Mouse (Mus musculus): ENCODE results near the gene Ctdsp1.
A peak's percentile ranks its signal among the peaks of the same experiment; 100 is the strongest.

The Ctdsp1 gene

DNA sequence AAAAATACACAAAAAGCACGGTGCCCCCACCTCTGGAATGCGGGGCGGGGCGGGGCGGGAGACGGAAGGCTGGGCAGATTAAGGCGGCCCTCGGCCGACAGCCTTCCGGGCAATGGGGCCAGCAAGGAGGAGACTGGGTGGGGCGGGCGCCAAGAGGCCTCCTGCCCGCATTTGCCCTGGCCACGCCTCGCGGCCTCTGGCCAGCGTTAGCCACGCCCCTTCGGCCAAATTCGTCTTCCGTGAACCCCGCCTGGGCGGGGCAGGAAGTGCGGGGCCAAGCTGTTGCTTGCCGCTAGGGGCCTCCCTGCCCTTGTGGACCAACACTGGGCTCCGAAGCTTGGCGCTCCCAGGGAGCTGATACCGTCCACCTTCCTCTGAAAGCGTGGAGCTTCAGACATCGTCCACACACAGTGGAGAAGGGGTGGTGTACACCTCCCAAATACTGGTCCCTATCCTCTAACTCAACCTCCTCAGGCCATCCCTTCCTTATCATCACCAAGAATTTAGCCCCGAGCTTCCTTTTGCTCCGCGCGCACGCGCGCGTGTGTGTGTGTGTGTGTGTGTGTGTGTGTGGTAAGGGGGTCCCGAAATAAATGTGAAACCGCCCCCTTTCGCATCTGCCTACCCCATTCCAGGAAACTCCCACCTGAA is 6.1 kb downstream of the Ctdsp1 start:
- DNase-seq (ENCODE audit: low spot score): peak; percentile 99

GRCm38 (mm10) chr1:74397919-74398451 is 6.7 kb downstream of the Ctdsp1 start:
- peak; percentile 79 for DNase-seq (ENCODE audit: low spot score)

- DNase-seq (ENCODE audit: low spot score): no peak
Measured at GRCm38 (mm10) chr1:74400531-74400930, 9.2 kb downstream of the Ctdsp1 start.

DNA sequence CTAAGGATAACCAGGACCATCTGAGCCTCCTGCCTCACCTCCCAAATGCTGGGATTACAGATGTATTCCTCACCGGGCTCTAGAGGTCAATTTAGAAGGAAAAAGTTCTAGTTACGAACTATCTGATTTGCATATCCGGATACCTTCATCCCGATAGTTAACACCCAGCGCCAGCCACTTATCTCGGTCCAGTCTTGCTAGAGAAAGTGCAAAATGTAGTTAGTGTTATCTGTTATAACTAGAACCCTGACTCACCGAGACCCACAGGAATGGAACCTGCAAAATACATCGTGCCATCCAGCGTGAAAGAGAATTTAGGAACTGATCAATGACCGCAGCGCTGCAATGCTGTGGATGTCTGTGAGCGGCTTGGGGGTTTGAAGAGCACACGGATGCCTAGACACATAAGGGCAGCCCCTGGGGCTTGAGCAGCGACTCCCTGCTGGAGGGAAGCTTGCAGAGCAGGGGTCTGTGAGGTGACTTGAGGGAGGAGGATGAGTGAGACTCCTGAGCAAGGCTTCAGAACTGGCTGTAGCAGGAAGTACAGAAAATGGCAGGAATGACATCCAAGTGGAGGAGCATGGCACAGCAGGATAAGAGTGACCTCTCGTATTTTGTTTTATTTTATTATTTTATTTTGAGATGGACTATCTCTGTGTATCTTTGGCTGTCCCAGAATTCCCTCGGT is 9.8 kb downstream of the Ctdsp1 start:
- no peak for DNase-seq (ENCODE audit: low spot score)

DNA sequence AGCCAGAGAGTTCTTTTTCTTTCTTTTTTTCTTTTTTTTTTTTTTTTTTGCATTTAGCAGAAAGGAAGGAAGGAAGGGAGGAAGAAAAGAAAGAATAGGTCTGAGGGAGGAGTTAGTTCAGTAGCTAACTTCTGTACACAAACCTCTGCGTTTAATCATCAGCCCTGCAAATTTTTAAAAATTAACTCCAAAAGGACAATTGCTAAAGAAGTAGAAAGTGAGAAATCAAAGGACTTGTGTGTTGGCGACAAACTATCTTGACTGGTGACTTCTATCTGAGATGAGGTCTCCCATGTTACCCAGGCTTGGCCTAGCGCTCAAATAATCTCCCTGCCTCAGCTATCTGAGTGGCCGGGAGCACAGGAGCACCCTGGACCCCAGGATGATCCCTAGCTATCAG is 12.9 kb downstream of the Ctdsp1 start:
- DNase-seq (ENCODE audit: low spot score): no peak

- no peak for DNase-seq (ENCODE audit: low spot score)
Measured at GRCm38 (mm10) chr1:74408589-74409504, 17.5 kb downstream of the Ctdsp1 start, which contains the start of gene Vil1. TSS of gene Vil1 (plus strand) at chr1:74409376.

DNA sequence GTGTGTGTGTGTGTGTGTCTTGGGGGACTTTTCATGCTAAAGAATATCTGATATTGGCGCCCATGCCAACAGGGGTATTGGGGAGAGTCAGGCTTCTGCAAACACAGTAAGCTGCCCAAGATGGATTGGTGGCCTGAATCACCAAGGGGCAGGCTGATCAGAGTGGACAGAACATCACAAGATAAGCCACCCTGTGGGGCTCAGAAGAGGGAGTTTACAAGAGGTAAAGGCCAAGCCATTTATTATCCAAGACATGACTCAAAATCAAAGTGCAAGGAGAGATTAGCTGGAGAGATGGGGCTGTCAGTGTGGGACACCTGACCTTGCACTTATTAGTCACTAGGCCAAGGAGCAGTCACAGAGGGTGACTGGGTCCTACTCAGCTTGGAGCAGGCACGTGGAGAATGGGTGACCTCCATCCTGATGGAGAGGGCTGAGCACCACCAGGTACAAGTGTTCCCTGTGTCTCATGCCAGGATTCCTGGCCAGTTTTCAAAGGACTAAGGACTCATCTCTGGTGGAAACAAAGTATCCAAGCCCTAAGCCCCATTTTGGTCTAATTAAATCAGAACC is 20.5 kb downstream of the Ctdsp1 start:
- DNase-seq (ENCODE audit: low spot score): no peak

DNA sequence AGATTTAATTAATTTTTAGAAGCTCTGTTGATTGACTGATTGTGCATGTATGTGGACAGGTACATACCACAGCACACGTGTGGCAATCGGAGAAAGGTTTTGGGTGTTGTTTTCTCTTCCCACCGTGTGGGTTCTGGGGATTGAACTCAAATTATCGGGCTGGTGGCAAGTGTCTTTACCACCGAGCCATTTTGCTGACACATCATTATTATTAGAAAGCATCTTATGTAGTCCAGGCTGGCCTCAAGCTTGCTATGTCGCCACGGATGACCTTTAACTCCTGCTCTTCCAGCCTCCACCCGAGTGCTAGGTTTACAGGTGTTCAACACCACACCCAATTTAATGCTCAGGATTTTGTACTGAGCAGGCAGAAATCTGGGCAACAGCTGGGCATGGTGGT is 21.4 kb downstream of the Ctdsp1 start:
- no peak for DNase-seq (ENCODE audit: low spot score)

DNA sequence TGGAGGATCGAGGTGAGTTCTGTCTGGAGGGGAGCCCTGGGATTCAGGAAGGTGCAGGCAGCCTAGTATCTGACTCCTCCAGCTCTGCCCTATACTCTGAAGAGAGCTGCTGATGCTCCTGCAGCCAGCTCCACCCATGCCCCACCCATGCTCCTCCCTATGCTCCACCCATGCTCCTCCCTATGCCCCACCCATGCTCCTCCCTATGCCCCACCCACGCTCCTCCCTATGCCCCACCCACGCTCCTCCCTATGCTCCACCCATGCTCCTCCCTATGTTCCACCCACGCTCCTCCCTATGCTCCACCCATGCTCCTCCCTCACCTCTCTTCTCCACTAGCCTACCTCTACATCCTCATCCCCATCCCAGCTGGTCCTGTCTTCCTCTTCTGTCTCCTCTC is 23.8 kb downstream of the Ctdsp1 start:
- DNase-seq (ENCODE audit: low spot score): no peak

DNA sequence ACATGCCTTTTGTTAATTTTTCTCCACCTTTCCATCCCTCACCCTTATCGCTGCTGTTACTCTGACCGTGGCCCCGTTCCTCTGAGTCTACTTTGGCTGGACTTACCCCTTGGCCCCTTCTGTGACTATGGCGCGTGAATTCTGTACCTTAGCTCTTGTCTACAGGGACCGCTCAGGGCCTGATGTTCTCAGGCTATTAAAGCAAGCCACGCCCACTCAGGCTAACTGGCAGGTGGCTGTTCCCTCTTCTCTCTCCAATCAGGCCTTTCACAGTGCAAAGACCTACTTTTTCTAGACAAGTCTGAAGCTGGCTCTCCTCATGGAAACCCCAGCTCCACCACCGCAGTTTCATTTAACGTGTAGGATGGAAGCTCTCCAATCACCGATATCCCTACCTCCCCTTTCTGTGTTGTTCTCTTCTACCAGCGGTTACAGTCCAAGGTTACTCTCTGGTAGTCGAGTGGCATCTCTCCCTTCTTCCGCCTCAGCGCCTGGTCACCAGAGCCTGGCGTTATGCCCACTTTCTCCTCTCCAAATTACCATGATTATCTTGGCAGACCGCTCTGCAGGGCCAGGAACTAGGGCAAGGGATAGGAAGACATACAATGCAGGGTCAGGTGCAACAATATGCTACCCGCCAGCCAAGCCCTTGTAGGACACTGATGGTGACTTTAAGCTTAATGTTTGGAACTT is 27.6 kb downstream of the Ctdsp1 start:
- no peak for DNase-seq (ENCODE audit: low spot score)

- DNase-seq (ENCODE audit: low spot score): no peak
Measured at GRCm38 (mm10) chr1:74419440-74419794, 28.1 kb downstream of the Ctdsp1 start.

GRCm38 (mm10) chr1:74423147-74423546 is 31.8 kb downstream of the Ctdsp1 start:
- DNase-seq (ENCODE audit: low spot score): no peak

- no peak for DNase-seq (ENCODE audit: low spot score)
Measured at GRCm38 (mm10) chr1:74425845-74426244, 34.5 kb downstream of the Ctdsp1 start.

DNA sequence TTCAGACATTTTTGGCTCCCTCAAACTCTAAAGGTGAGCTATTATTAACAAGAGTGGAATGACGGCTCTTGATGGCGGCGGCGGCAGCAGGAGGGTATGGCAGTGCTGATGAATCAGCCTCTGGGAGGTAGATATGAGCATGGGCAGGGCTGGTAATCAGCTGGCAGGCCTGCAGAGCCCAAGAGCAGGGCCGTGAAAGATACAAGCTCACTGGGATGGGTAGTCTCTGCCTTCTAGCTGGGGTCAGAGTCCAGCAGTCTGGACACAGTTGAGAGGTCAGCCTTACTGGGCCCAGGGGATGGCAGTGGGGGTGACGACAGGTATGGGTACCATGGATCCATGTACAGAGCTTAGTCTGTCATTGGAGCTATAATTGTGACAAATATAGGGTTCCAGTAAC is 41.9 kb downstream of the Ctdsp1 start:
- no peak for DNase-seq (ENCODE audit: low spot score)

- no peak for DNase-seq (ENCODE audit: low spot score)
Measured at GRCm38 (mm10) chr1:74434596-74434995, 43.3 kb downstream of the Ctdsp1 start.

DNA sequence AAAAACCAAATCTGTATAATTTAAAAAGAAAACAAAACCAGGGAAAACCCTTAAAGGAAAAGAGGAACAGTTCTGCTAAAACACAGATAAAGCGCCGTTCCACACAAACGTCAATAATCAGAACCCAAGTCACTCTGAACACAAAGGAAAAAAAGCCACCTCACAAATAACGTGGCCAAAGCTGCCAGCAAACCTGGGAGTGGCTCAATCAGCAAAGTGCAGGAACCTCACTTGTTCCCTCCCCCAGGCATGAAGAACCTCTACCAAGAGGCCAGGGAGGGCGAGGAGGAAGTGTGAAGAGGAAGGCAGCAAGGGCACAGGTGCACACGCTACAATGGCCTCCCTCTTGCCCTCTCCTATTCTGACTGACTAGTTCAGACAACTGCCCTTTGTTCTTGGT is 44.3 kb downstream of the Ctdsp1 start:
- no peak for DNase-seq (ENCODE audit: low spot score)

DNA sequence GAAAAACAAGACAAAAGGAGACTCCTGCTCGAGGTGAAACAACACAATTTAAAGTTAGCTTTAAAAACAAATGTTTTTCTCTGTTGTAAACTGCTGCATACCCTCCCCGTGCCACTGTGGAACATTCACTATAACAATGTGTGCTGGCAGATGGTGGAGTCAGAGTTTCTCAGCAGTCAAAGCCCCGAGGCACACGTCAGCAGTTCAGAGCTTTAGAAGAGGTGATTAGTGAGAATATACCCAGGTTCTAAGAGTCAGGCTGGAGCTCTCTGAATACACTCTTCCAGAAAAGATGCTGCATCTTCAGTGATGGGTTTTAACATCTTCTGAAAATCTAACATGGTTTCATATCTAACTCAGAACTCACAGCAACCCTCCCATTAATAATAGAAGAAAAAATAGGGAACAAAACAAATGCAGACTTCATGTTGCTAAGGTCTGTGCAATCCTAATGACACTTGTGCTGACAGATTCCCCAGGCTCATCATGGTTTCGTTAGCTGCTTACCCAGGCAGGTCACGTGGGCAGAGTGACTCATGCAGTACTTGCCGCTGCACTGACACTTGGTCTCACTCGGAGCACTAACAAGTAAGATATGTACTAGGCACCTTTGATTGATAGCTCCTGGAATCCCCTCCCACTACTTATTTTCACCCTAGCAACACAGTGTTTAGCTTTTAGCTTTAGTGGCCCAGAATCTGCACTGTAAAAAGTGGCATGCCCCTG is 46.6 kb downstream of the Ctdsp1 start:
- DNase-seq (ENCODE audit: low spot score): peak; percentile 67

- no peak for DNase-seq (ENCODE audit: low spot score)
Measured at GRCm38 (mm10) chr1:74439166-74439876, 48.0 kb downstream of the Ctdsp1 start.

DNA sequence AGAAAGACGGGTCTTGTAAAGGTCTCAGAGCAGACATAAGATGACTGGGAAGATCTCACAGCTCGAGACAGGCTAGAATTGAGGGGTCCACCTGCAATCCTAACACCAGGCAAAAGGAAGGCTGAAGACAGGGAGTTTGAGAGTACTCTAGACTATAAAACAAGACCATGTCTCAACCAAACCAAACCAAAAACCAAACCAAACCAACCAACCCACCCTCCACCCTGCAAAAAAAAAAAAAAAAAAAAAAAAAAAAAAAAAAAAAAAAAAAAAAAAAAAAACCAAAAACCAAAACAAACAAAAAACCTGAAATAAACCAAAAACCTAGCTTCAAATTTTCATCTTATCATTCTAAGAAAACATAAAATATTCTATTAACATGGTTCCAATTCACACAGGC is 53.2 kb downstream of the Ctdsp1 start:
- no peak for DNase-seq (ENCODE audit: low spot score)

Measured in urinary bladder, postnatal 14 days (tissue).